Mouse (Mus musculus) liver, postnatal 0 days (tissue): ENCODE results near the gene Th.

ENCODE experiments used
- CTCF ChIP-seq: sonication (generic); IDR thresholded peaks from 2 replicates; pipeline ENCODE4 v1.5.1; 2016; ENCODE audit warnings: antibody characterized with exemption, low read depth
- EP300 ChIP-seq: IDR thresholded peaks from 2 replicates; pipeline ENCODE4 v1.6.1; 2016; ENCODE audit warnings: antibody characterized with exemption, low read depth, mild to moderate bottlenecking

- TF ChIP-seq CTCF (no peak), EP300 (no peak)
Observed at GRCm38 (mm10) chr7:142899872-142900271, 31.1 kb downstream of the Th start.
